Mouse (Mus musculus): Measurements from ENCODE around the gene Ctc1.

GRCm38 (mm10) chr11:68968752-68969151, 47.0 kb upstream of the Ctc1 start:
- TF ChIP-seq CTCF (IDR thresholded peaks at IDR 0.05; ENCODE audit: low read depth) = no peak
- TF ChIP-seq EP300 (IDR thresholded peaks at IDR 0.05; ENCODE audit: low read depth) = no peak
